Mouse (Mus musculus) urinary bladder, postnatal 10 days (tissue): Measurements from ENCODE around the gene Iqcg.

Source experiments
- DNase-seq: peaks from one replicate; pipeline ENCODE4 v3.0.0; 2022; ENCODE audit warnings: low spot score

The Iqcg gene

DNA sequence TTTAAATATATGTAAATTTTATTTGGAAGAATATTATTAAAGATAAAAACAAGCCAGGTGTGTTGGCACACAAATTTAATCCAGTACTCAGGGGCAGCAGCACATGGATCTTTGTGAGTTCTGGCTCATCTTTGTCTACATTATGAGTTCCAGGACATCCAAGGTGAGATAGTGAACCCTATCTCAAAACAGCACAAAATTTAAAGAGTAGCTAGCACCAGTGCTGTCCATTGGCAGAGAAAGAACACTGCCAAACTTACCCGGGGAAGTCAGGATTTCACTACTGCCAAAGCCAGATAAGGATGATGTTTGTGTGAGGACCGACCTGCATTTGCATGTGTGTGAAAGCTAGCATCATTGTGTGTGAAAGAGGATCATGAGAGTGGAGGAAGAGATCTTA is 83.0 kb downstream of the Iqcg start:
- DNase-seq: no peak

DNA sequence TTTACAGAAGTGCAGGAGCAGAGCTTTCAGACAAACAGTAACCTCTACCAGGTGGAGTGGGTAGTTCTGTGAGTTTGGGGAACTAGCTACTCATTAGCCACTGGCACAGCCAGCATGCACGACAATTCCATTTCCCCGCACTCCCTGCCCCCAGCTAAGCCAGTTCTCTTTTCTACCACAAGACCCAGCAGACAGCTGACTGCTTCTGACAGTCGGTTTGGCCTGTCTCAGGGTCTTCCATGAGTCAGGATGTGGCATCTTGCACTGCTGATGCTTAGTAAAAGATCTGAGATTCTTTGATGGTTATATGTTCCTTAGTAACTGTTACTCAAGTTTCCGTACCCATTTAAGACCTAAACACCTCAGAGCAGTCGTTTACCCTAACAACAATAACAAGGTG is 83.5 kb downstream of the Iqcg start:
- no peak for DNase-seq
